Comparison of ENCODE assay signal across 19 mouse cellular contexts in the genomic region with DNA sequence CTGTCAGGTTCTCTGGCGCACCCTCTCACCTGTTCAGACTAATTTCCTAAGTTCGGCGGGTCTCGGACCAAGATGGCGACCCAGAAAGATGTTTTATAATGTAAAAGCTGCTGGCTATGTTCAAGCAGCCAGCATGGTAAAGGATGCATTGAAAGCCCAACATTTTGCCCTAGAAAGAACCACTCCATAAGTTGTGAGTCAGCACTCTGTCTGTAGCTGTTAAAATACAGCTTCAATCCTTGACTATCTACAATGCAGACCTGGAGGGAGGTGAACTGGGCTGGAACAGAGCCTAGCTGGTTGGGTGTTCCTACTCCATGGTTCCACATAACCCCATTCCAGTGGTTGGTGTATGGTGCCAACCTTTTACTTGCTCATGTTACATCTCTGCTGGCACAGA.
"Had no signal": no experiment of that assay in that cellular context is flagged by ENCODE, and none has a peak within 500 bp of the region (broad histone marks: within the 10 kb centered on the region; RNA-seq: fewer than 3 reads in every experiment).

No protein-coding gene starts in this region.

- ATAC-seq: liver, postnatal 0 days; lung, postnatal 0 days; midbrain, embryonic 13.5 days; midbrain, embryonic 15.5 days had no signal

- H3K27me3 ChIP-seq: lung, embryonic 15.5 days; megakaryocyte, embryonic 14.5 days; midbrain, embryonic 13.5 days; midbrain, embryonic 15.5 days; neural tube, embryonic 12.5 days; stomach, embryonic 15.5 days had no signal

- H3K9ac ChIP-seq: liver, postnatal 0 days; lung, embryonic 15.5 days; midbrain, embryonic 13.5 days; midbrain, embryonic 15.5 days; neural tube, embryonic 12.5 days; stomach, embryonic 15.5 days had no signal

- H3K4me2 ChIP-seq: lung, embryonic 15.5 days; midbrain, embryonic 11.5 days; midbrain, embryonic 13.5 days; midbrain, embryonic 15.5 days; neural tube, embryonic 12.5 days; stomach, embryonic 15.5 days had no signal

- H3K36me3 ChIP-seq: lung, embryonic 15.5 days; midbrain, embryonic 13.5 days; midbrain, embryonic 15.5 days; neural tube, embryonic 12.5 days; stomach, embryonic 15.5 days had no signal

- H3K9me3 ChIP-seq: lung, embryonic 15.5 days; midbrain, embryonic 13.5 days; midbrain, embryonic 15.5 days; neural tube, embryonic 12.5 days; stomach, embryonic 15.5 days had no signal

- H3K4me1 ChIP-seq: lung, embryonic 15.5 days; megakaryocyte, embryonic 14.5 days; midbrain, embryonic 13.5 days; midbrain, embryonic 15.5 days; neural tube, embryonic 12.5 days; stomach, embryonic 15.5 days had no signal

- DNase-seq: liver, postnatal 0 days; lung, adult 2 months; lung, postnatal 14 days; lung, postnatal 36 days; right cerebral cortex, postnatal 25 days; right cerebral cortex, postnatal 4 days; thymus, adult 2 months; thymus, postnatal 25 days; thymus, postnatal 4 days had no signal

- H3K27ac ChIP-seq: lung, embryonic 15.5 days; macrophage; midbrain, embryonic 13.5 days; midbrain, embryonic 15.5 days; neural tube, embryonic 12.5 days; stomach, embryonic 15.5 days; stomach, postnatal 0 days had no signal

- H3K4me3 ChIP-seq: lung, embryonic 15.5 days; megakaryocyte, embryonic 14.5 days; midbrain, embryonic 13.5 days; midbrain, embryonic 15.5 days; neural tube, embryonic 12.5 days; stomach, embryonic 15.5 days had no signal
